Mouse (Mus musculus) CH12F3 (cell line): ENCODE results near the gene Dlgap1.
"Not testable (repeated sequence)": the region's sequence is repeated elsewhere in the genome, so short reads cannot be mapped to it uniquely, and the experiment has no call there.

ENCODE experiments used
- in situ Hi-C: fragments of 300-500 bp; cut with MboI; formaldehyde crosslinking; loops from 2 replicates; pipeline ENCODE4 v1.14.3; 2020; ENCODE audit warnings: low sequenced_read_pairs

Gene Dlgap1

DNA sequence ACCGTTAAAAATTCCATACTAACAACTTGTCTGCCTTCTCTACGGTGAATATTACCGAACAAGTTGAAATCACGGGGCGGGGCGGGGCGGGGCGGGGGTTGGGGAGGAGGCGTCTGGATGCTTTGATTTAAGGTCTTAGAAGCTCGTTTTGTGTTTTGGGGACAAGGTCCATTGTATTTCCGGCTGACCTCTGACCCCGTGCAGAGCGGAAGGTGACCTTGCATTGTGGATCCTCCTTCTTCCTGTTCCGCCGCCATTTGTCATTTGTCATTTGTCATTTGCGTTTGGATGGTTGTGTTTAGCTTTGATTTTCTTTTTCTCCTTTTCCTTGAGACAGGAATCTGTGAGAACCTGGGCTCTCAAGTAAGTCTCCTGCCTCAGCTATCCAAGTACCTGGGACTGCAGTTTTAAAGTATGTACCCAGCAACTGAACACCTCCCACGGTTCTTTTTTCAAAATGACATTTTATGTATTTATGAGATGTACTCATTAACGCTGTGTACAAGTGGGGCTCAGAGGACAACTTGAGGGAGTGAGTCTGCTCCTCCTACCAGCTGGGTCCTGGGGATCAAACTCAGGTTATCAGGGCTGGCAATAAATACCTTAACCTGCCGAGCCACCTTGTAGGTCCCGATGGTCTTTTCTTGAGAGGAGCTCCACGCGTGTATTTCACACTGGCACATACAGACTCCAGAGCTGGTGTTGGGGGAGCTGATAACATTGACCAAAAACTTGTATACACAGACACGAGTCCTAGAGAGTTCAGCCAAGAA is 861.3 kb downstream of the Dlgap1 start:
- in situ Hi-C loops = no loop called here

DNA sequence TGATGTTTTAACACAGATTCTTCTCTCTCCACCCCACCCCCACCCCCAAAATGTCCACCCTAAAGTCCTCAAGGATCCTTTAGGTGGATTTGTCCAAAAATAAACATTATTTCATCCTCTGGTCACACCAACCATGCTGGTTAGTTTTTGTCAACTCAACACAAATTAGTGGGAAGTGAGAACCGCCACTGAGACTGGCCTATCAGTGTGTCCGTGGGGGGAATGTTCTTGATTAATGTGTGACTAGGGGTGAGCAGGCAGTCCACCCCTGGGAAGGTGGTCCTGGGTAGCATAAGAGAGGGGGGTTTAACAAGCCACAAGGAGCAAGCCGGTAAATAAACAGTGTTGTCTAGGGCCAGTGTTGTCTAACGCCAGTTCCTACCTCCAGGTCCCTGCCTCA is 862.7 kb downstream of the Dlgap1 start:
- in situ Hi-C loops = no loop called here

GRCm38 (mm10) chr17:70832544-70832943 is 863.7 kb downstream of the Dlgap1 start:
- in situ Hi-C loops = no loop called here

GRCm38 (mm10) chr17:70834430-70834965 is 865.6 kb downstream of the Dlgap1 start:
- in situ Hi-C loops = no loop called here

DNA sequence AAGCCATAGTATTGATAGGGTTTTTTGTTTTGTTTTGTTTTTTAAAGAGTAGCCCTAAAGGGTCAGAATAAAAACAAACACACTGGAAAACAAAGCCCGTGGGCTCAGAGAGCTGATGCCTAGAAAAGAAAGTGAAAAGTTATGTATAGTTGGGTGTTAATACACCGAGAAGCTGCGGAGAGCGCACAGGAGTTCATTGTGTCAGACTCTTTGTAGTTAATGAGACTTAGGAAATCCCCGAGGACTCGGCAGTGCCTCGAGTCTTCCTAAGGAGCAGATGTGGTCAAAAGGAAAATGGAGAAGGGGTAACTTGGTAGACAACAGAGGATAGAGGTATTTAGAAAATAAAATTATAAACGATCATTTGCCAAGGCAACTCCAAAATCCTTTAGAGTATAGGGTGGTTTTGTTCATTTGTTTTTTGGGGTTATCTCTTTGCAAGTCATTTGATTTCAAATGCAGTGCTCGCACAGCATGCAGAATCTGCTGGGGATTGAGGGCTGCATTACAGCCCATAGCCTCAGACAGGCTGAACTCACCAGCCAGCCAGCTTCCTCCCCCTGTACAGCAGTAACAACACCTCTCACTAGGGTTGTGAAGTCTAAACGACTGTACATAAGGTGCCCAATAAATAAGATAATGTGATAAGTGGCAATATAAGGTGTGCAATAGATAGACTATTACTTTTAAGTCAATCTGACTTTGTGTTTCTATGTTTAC is 866.4 kb downstream of the Dlgap1 start:
- in situ Hi-C loops = no loop called here

- in situ Hi-C loops = no loop called here
Observed at GRCm38 (mm10) chr17:70836820-70837219, 867.9 kb downstream of the Dlgap1 start.

DNA sequence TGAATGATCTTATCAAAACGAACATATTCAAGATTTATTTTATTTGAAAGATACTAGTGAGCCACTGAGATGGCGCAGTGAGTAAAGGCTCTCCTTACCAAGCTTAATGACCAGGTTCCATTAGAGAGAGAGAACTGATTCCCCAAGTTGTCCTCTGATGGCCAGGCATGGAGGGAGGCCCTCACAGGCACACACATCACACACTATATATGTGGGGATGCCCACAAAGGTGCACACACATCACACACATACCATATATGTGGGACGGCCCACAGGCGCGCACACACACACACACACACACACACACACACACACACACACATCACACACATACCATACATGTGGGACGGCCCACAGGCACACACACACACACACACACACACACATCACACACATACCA is 868.6 kb downstream of the Dlgap1 start:
- in situ Hi-C loops = not testable (repeated sequence)

DNA sequence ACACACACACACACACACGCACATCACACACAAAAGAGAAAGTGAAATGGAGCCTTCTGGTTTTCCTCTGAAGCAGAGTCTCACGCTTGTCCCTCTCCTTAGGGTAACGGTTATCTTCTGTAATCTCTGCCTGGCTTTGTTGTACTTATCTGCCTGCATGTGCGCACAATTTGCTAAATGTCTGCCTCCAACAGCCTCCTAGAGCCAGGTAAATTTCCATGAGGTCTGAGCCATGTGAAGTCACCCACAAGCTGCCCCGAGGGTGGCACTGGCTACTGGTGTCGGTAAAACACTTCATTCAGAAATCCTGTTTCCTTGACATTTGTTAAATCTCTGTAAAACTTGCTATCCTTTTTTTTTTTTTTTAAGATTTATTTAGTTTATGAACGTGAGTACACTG is 869.2 kb downstream of the Dlgap1 start:
- in situ Hi-C loops = no loop called here

GRCm38 (mm10) chr17:70838533-70838932 is 869.7 kb downstream of the Dlgap1 start:
- in situ Hi-C loops = no loop called here

DNA sequence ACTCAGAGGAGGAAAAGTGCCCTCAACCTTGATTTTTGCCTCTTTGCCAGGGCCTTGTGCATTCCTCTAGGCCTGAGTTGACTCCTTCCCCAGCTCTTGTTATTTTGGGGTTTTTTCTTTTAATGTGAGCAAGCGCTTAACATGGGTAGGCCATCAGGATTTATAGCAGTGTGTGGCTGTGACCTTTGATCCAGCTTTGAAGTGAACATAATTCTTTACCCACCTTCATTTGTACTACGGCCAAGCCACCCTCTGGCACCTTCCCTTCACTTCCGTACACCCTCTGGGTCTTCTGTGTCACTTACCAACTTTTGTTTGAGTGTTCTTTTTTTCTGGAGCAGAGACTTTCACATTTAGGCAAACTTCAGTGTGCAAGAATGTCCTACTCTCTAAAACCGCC is 874.4 kb downstream of the Dlgap1 start:
- in situ Hi-C loops = no loop called here

DNA sequence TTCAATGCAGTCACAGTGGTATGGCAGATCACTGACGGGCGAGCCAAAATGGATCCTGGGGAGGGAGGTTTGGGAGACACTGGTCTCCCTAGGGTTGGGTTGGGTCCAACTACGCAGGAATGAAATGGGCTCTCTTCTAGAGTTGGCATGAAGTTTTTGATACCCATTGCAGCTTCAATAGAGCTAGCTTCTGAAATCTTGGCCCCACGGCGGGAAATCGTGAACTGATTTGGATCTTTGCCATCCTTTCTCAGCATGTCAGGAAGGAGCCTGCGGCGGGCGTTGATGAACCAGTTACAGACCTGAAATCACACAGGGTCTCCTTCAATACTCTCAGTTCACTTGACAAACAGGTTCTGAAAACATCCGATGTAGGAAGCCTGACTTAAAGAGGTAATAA is 876.1 kb downstream of the Dlgap1 start:
- in situ Hi-C loops = no loop called here

DNA sequence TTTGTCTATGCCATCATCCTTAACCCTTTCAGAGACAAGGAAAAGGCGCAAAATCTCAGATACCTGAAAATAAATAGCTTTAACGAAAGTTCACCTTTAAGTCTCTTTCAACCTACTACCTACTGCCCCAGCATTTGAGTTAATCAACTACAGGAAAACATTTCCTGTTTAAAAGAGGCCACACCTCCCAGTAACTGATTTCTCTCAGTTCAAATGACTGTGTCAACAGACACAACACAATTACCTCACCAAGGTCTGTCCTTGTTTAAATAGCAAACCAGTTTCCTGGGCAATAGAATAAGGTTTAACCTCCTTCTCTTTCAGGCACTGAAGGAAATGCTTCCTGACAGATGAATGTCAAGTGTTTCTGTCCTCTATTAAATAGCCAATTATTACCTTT is 876.7 kb downstream of the Dlgap1 start:
- in situ Hi-C loops = no loop called here

DNA sequence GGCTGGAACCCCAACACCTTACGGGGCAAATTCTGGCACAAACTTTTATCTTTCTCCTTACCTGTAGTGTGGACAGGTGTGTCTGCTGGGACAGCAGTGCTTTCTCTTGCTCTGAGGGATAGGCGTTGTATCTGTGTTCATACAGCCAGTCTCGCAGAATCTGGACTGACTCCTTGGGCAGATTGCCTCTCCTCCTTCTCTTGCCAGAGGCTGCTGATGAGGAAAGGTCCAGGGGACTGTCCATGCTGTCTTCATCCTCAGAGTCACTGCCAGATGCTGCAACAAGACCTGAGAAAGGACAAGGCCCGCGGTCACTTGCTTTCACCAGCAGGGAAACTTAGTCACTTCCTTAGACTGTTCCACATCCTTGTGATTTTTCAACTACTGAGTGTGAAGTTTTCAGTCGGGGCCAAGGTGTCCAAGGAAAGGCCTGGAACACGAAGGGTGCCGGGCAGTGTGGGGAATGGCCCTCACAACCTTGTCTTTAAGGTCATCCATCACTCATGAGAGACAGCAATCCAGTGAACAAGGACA is 877.3 kb downstream of the Dlgap1 start:
- in situ Hi-C loops = no loop called here

DNA sequence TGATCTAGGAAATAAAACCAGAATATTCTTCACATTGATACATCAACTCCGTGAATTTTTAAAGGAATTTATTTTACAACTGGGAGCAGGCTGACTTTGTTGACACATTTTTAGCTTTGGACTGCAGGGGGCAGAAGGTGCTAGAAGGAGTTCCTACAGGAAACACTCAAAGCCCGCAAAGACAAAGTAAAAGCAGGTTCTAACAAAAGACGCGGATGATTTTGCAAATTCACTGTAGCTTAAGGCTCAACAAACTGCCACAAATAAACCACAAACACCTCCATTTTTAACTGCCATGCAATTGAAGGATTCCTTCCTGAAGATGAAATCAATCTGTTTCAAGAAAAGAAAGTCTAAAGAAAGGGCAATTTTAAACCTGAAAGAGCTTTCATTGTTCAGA is 878.2 kb downstream of the Dlgap1 start:
- in situ Hi-C loops = no loop called here

GRCm38 (mm10) chr17:70847751-70848510 is 879.1 kb downstream of the Dlgap1 start:
- in situ Hi-C loops = no loop called here

- in situ Hi-C loops = no loop called here
Observed at GRCm38 (mm10) chr17:70848511-70849398, 879.9 kb downstream of the Dlgap1 start.

DNA sequence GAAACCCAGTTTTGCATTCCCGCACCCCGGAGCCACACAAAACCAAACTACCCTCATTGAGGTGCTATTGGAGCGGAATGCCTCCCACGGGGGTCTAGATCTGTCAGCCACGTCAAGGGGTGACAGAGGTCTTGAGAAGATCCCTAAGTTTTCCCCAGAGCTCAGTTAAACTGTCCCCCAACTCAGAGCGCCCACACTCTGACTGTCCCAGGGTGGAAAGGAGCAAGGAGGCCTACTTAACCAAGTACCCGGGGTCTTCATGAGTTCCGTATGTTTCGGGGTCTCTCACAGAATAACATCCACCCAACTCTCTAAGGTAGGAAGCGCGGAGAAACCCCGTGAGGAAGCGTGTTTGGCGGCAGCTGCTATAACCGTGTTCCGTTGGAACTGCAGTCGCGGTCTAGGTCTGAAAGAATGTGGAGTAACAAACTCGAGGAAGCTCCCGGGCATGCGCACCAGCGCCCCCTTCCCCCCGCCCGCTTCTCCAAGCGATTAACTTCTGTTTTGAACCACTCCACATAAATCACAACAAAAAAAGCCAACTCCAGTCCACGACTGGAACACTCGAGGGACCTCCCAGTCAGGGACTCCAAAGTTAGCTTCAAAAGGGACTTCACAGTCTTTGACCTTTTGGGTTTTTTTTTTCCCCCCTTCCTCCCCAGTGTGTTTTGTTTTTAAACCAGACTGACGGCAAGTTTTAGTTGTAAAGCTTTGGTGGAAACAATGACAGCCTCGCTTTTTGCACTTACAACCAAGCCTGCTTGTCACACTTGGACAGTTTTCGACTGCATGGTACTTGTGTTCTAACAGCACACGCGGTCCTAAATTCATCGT is 880.7 kb downstream of the Dlgap1 start:
- in situ Hi-C loops = no loop called here

GRCm38 (mm10) chr17:70850233-70850995 is 881.5 kb downstream of the Dlgap1 start:
- in situ Hi-C loops = no loop called here
